Mouse (Mus musculus) CH12.LX (cell line): ENCODE results near the gene Sp3. TPM values are rescaled to one million over a fixed set of nuclear protein-coding genes. Genes with fewer than 3 reads are reported as not detected.

ENCODE experiments used
- DNase-seq: peaks from one replicate; pipeline ENCODE4 v3.0.0-alpha.2; 2013; ENCODE audit errors: extremely low read depth
- H3K27ac ChIP-seq: 2 replicates; pipeline ENCODE4 v1.5.1; 2012; ENCODE audit warnings: low read depth, mild to moderate bottlenecking, control low read depth, moderate library complexity; ENCODE audit not compliant: insufficient read depth
- H3K27me3 ChIP-seq: replicated peaks from 2 replicates; pipeline ENCODE3; 2012; ENCODE audit warnings: inconsistent platforms
- H3K36me3 ChIP-seq, 2 experiments: replicated peaks in 1 of 2; 2 replicates each; pipeline versions ENCODE3 to v1.6.1; 2012; ENCODE audit warnings: inconsistent platforms in 1 of 2, low read length in 1 of 2, mild to moderate bottlenecking in 1 of 2, mixed read lengths in 1 of 2, moderate library complexity in 1 of 2; ENCODE audit not compliant: control insufficient read depth in 1 of 2, insufficient read depth in 1 of 2
- H3K4me1 ChIP-seq, 2 experiments: 2 replicates each; pipeline ENCODE4 v1.6.1; 2012; ENCODE audit warnings: inconsistent platforms in 1 of 2, moderate library complexity in 1 of 2; ENCODE audit not compliant: insufficient read depth in 2 of 2, control insufficient read depth in 1 of 2
- H3K4me2 ChIP-seq: 2 replicates; pipeline ENCODE4 v1.6.1; 2012; ENCODE audit warnings: low read depth, mild to moderate bottlenecking, control low read depth; ENCODE audit not compliant: poor library complexity, insufficient read depth, severe bottlenecking
- H3K4me3 ChIP-seq, 3 experiments: fragments of 150-350 bp in 1 of 3; sonication (generic) in 1 of 3; replicated peaks in 1 of 3; 2 replicates each; pipeline versions ENCODE3 to v1.5.1; 2011 to 2012; ENCODE audit warnings: low read depth in 2 of 3, low read length in 2 of 3, mild to moderate bottlenecking in 2 of 3, moderate library complexity in 2 of 3, control low read depth in 1 of 3, improper control_type of control experiment in 1 of 3, inconsistent platforms in 1 of 3, mixed read lengths in 1 of 3; ENCODE audit not compliant: poor library complexity in 1 of 3
- H3K79me2 ChIP-seq: replicated peaks from 2 replicates; pipeline ENCODE4 v1.6.1; 2012; ENCODE audit warnings: mild to moderate bottlenecking, moderate library complexity; ENCODE audit not compliant: control insufficient read depth, poor library complexity, insufficient read depth, severe bottlenecking; ENCODE audit errors: extremely low read depth
- H3K9ac ChIP-seq: 2 replicates; pipeline ENCODE4 v1.6.1; 2012; ENCODE audit warnings: low read depth, mild to moderate bottlenecking, control low read depth, moderate library complexity; ENCODE audit not compliant: insufficient read depth
- H3K9me3 ChIP-seq: replicated peaks from 2 replicates; pipeline ENCODE3; 2012; ENCODE audit warnings: low read length, inconsistent platforms, mixed read lengths
- BHLHE40 ChIP-seq: IDR thresholded peaks from 2 replicates; pipeline ENCODE4 v1.6.1; 2011; ENCODE audit warnings: mild to moderate bottlenecking, low read depth, low read length, improper control_type of control experiment
- CHD2 ChIP-seq: IDR thresholded peaks from 2 replicates; pipeline ENCODE4 v1.6.1; 2011; ENCODE audit warnings: low read length, improper control_type of control experiment
- E2F4 ChIP-seq: IDR thresholded peaks from 2 replicates; pipeline ENCODE4 v1.6.1; 2011; ENCODE audit warnings: low read depth, low read length, improper control_type of control experiment; ENCODE audit not compliant: insufficient replicate concordance
- ELF1 ChIP-seq: IDR thresholded peaks from 2 replicates; pipeline ENCODE4 v1.6.1; 2014; ENCODE audit warnings: low read depth, mild to moderate bottlenecking, inconsistent platforms, low read length, improper control_type of control experiment
- ETS1 ChIP-seq: conservative IDR thresholded peaks from 2 replicates; pipeline ENCODE4 v1.6.1; 2012; ENCODE audit warnings: low read depth, mild to moderate bottlenecking, inconsistent platforms, low read length, improper control_type of control experiment, moderate library complexity
- GABPA ChIP-seq: IDR thresholded peaks from 2 replicates; pipeline ENCODE4 v1.6.1; 2012; ENCODE audit warnings: low read depth, low read length, improper control_type of control experiment, inconsistent platforms; ENCODE audit not compliant: insufficient replicate concordance
- KAT2A ChIP-seq: IDR thresholded peaks from 2 replicates; pipeline ENCODE4 v1.6.1; 2012; ENCODE audit warnings: low read length, improper control_type of control experiment, inconsistent platforms; ENCODE audit not compliant: insufficient replicate concordance
- MAZ ChIP-seq: IDR thresholded peaks from 2 replicates; pipeline ENCODE4 v1.6.1; 2012; ENCODE audit warnings: low read depth, mild to moderate bottlenecking, inconsistent platforms, low read length, improper control_type of control experiment, moderate library complexity
- MEF2A ChIP-seq: IDR thresholded peaks from 2 replicates; pipeline ENCODE4 v1.6.1; 2014; ENCODE audit warnings: low read depth, mild to moderate bottlenecking, inconsistent platforms, low read length, improper control_type of control experiment, borderline replicate concordance
- MXI1 ChIP-seq: IDR thresholded peaks from 2 replicates; pipeline ENCODE4 v1.6.1; 2011; ENCODE audit warnings: mild to moderate bottlenecking, low read depth, low read length, improper control_type of control experiment
- NRF1 ChIP-seq: IDR thresholded peaks from 2 replicates; pipeline ENCODE4 v1.6.1; 2014; ENCODE audit warnings: low read depth, mild to moderate bottlenecking, inconsistent platforms, low read length, improper control_type of control experiment, moderate library complexity
- PAX5 ChIP-seq: IDR thresholded peaks from 2 replicates; pipeline ENCODE4 v1.6.1; 2012; ENCODE audit warnings: low read length, inconsistent platforms, mixed read lengths
- SIN3A ChIP-seq: IDR thresholded peaks from 2 replicates; pipeline ENCODE4 v1.6.1; 2012; ENCODE audit warnings: low read length, improper control_type of control experiment, inconsistent platforms
- TBP ChIP-seq: conservative IDR thresholded peaks from 2 replicates; pipeline ENCODE4 v1.6.1; 2011; ENCODE audit warnings: low read depth, low read length, improper control_type of control experiment
- TCF12 ChIP-seq: IDR thresholded peaks from 2 replicates; pipeline ENCODE4 v1.6.1; 2014; ENCODE audit warnings: low read depth, mild to moderate bottlenecking, inconsistent platforms, low read length, improper control_type of control experiment
- USF2 ChIP-seq: conservative IDR thresholded peaks from 2 replicates; pipeline ENCODE4 v1.6.1; 2011; ENCODE audit warnings: low read depth, low read length, improper control_type of control experiment
- ZC3H11A ChIP-seq: IDR thresholded peaks from 2 replicates; pipeline ENCODE4 v1.6.1; 2012; ENCODE audit warnings: low read depth, mild to moderate bottlenecking, inconsistent platforms, low read length, improper control_type of control experiment
- ZMIZ1 ChIP-seq: IDR thresholded peaks from 2 replicates; pipeline ENCODE4 v1.6.1; 2012; ENCODE audit warnings: low read depth, mild to moderate bottlenecking, inconsistent platforms, low read length, improper control_type of control experiment
- ZNF384 ChIP-seq: IDR thresholded peaks from 2 replicates; pipeline ENCODE4 v1.6.1; 2012; ENCODE audit warnings: low read depth, low read length, improper control_type of control experiment, inconsistent platforms
- dilution Hi-C: fragments of 300-500 bp; cut with MboI; formaldehyde crosslinking; loops from 2 replicates; pipeline ENCODE4 v1.14.3; 2020; ENCODE audit warnings: low sequenced_read_pairs; ENCODE audit not compliant: extremely low pct_unique_long_range_greater_than_20kb, extremely low pct_ligation_motif_present
- in situ Hi-C: fragments of 300-500 bp; cut with MboI; formaldehyde crosslinking; loops from 3 replicates; pipeline ENCODE4 v1.14.3; 2019; ENCODE audit warnings: low sequenced_read_pairs, low pct_ligation_motif_present, low pct_unique_long_range_greater_than_20kb, mixed read lengths
- polyA plus RNA-seq: library from polyadenylated mRNA; unstranded; fragments of >175 nt; gene quantifications from 2 replicates; pipeline ENCODE4 v1.2.1, GENCODE M21; 2012; ENCODE audit warnings: low read depth; ENCODE audit not compliant: insufficient read length
- total RNA-seq, 2 experiments: library from RNA; depleted of rRNA; stranded (reverse); fragments of 300-350 nt in 1 of 2; fragments of >200 nt in 1 of 2; gene quantifications; 2 replicates each; pipeline ENCODE4 v1.2.3; 2012 to 2014

Gene Sp3
- total and polyA plus RNA-seq, 3 experiments, result 37.7 to 86.8 (median 40.4) TPM

- Histone ChIP-seq H3K9ac (no peak overlapping the region), H3K4me2 (no peak overlapping the region), H3K27me3 (no peaks in the 10 kb centered on the region), H3K79me2 (no peaks in the 10 kb centered on the region), H3K27ac (no peak overlapping the region), H3K9me3 (no peaks in the 10 kb centered on the region)
- DNase-seq, result no peak
- dilution Hi-C loops, result no loop called here
- no peak for TF ChIP-seq BHLHE40
- TF ChIP-seq TCF12, result no peak
- no peak for TF ChIP-seq E2F4
- TF ChIP-seq ZC3H11A, result no peak
- no peak for TF ChIP-seq USF2
- no peak for TF ChIP-seq MXI1
- no peak for TF ChIP-seq KAT2A
- TF ChIP-seq MEF2A, result no peak
- TF ChIP-seq SIN3A, result no peak
- TF ChIP-seq ZNF384, result no peak
- no peak for TF ChIP-seq ZMIZ1
- TF ChIP-seq ETS1, result no peak
- TF ChIP-seq, all 38 proteins: peak for 0
- H3K4me3 ChIP-seq, result no peak overlapping the region
- no peaks in the 10 kb centered on the region for H3K36me3 ChIP-seq
- in situ Hi-C loops, result no loop called here
- peaks cover 0 to 7% of the 10 kb centered on the region in 2 experiments; a peak in 2 of 4 replicates for H3K4me1 ChIP-seq
These were observed 64.9 kb downstream of the Sp3 start for GRCm38 (mm10) chr2:72915245-72915930.

DNA sequence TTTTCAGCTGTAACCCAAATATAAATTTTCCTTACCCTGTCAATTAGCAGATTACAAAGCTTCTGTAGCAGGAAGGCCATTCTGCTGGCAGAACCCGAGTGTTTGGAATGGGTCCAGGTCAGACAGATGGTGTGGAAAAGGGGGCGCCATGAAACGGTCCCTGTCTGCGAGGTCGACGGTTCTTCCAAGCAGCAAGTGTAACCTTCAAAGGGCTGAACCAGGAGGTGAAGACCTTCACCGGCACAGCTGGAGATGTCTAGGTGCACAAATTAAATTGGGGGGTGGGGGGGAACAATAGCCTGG is 66.8 kb downstream of the Sp3 start:
- TF ChIP-seq E2F4 (no peak), TBP (no peak), MAZ (no peak), PAX5 (no peak), GABPA (no peak), ELF1 (no peak), NRF1 (no peak), CHD2 (no peak)
- no peak overlapping the region for H3K4me3 ChIP-seq
- no peaks in the 10 kb centered on the region for H3K9me3 ChIP-seq

More for the DNA sequence above, 66.8 kb downstream of the Sp3 start:
- no peak for DNase-seq
- Histone ChIP-seq H3K4me2 (no peak overlapping the region), H3K4me1 (peaks cover 3 to 21% of the 10 kb centered on the region in 2 experiments), H3K27ac (no peak overlapping the region), H3K27me3 (no peaks in the 10 kb centered on the region), H3K9ac (no peak overlapping the region), H3K79me2 (no peaks in the 10 kb centered on the region), H3K36me3 (no peaks in the 10 kb centered on the region)
- dilution Hi-C loops (no loop called here), in situ Hi-C loops (no loop called here)
